Mouse (Mus musculus) monocyte, adult 5-6 weeks (primary cell): ENCODE measurements around the gene Prmt2. TPM values are rescaled to one million over a fixed set of nuclear protein-coding genes. Genes with fewer than 3 reads are reported as not detected.

Experiments used
- total RNA-seq: library from RNA; stranded (forward); fragments of 200-1000, 200-491, 200-594 nt; gene quantifications from 3 replicates; pipeline ENCODE4 v1.2.3, GENCODE M21; 2017

Gene Prmt2
- total RNA-seq, 1 experiment from 2014 or later = 5.0 TPM

Other genes starting within 250 kb of the Prmt2 start
- gene Zfp280b, start 205.2 kb downstream of the Prmt2 start, total RNA-seq = 4.8 to 11.1 TPM (median 10.7 TPM) in 3 replicates
- not detected in 3 replicates for gene Slc5a4b, start 126.9 kb downstream of the Prmt2 start, total RNA-seq
- not detected in 3 replicates for gene Slc5a4a, start 90.4 kb downstream of the Prmt2 start, total RNA-seq
- gene S100b, start 16.0 kb upstream of the Prmt2 start, total RNA-seq = not detected in 3 replicates
- 5.5 to 8.2 TPM (median 6.8 TPM) in 3 replicates for gene Dip2a, start 107.4 kb upstream of the Prmt2 start, total RNA-seq
- gene AC141477.1, start 202.6 kb upstream of the Prmt2 start, total RNA-seq = 23.2 to 90.2 TPM (median 54.9 TPM) in 3 replicates
- 36.3 to 48.3 TPM (median 40.0 TPM) in 3 replicates for gene Pcnt, start 204.9 kb upstream of the Prmt2 start, total RNA-seq
- not detected in 3 replicates for gene 2610028H24Rik, start 211.2 kb upstream of the Prmt2 start, total RNA-seq
- 56.0 to 77.8 TPM (median 72.0 TPM) in 3 replicates for gene Mcm3ap, start 231.1 kb upstream of the Prmt2 start, total RNA-seq
- gene Ybey, start 231.2 kb upstream of the Prmt2 start, total RNA-seq = 2.2 to 4.7 TPM (median 2.4 TPM) in 3 replicates